Mouse (Mus musculus): ENCODE measurements at regions not wholly inside any gene's neighbourhood (a gene's known extent, or its start where the extent isn't known, plus 50 kb on each side); places are given as distances from the start of the nearest gene placed in this dataset.

DNA sequence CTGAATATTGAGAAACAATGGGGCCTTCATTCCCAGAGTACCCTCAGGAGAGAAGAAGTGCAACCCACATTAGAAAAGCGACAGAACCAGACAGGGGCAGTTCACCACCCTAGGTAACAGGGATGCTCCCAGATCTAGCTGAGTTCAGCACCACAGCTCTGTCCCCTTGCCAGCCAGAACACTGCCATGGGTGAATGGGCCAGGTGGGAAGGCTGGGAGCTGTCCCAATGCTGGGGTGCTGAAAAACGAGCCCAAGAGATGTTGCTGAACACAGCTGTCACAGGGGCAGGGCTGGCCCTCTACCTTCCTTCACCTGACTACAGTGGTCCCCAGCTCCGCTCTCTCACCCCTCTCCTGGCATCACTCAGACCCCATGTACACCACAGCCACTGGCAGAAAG is 193.3 kb upstream of the Igsf21 start:
- no peak for TF ChIP-seq CTCF (IDR thresholded peaks at IDR 0.05; ENCODE audit: low read depth)
- no peak for TF ChIP-seq EP300 (optimal IDR thresholded peaks at IDR 0.05)

Data from stomach, postnatal 0 days (tissue).